24 mouse cellular contexts compared by ENCODE assay signal in genomic region chr17:65763221-65763620, GRCm38 (mm10). TPM values are rescaled to one million over a fixed set of nuclear protein-coding genes. Genes with fewer than 3 reads are reported as not detected.
"Had no signal": no experiment of that assay in that cellular context is flagged by ENCODE, and none has a peak within 500 bp of the region (broad histone marks: within the 10 kb centered on the region; RNA-seq: fewer than 3 reads in every experiment).

No protein-coding gene starts in this region.

- H3K27ac ChIP-seq: embryonic facial prominence, embryonic 10.5 days; embryonic facial prominence, embryonic 12.5 days; embryonic facial prominence, embryonic 13.5 days; embryonic facial prominence, embryonic 15.5 days; forebrain, embryonic 10.5 days; forebrain, embryonic 12.5 days; forebrain, embryonic 13.5 days; forebrain, embryonic 15.5 days; gastrocnemius, adult 2 months; heart, adult 2 months had no signal

- H3K9ac ChIP-seq: embryonic facial prominence, embryonic 12.5 days; embryonic facial prominence, embryonic 13.5 days; embryonic facial prominence, embryonic 15.5 days; forebrain, embryonic 12.5 days; forebrain, embryonic 13.5 days; forebrain, embryonic 15.5 days; forebrain, postnatal 0 days had no signal

- H3K9me3 ChIP-seq: embryonic facial prominence, embryonic 10.5 days; embryonic facial prominence, embryonic 12.5 days; embryonic facial prominence, embryonic 13.5 days; embryonic facial prominence, embryonic 15.5 days; forebrain, embryonic 15.5 days had no signal

- DNase-seq: cerebellum, adult 8-10 months; cerebellum, adult 9-10 months; cerebellum, adult 9-11 months; cerebellum, postnatal 10 days; cerebellum, postnatal 14 days; cerebellum, postnatal 25 days; cerebellum, postnatal 36 days; embryo, embryonic 11 days; forebrain, postnatal 0 days; gastrocnemius, adult 2 months; gastrocnemius, postnatal 10 days; gastrocnemius, postnatal 14 days; gastrocnemius, postnatal 25 days; gastrocnemius, postnatal 36 days; heart, adult 2 months had no signal

- H3K36me3 ChIP-seq: embryonic facial prominence, embryonic 12.5 days had no signal

- H3K4me3 ChIP-seq: embryonic facial prominence, embryonic 10.5 days; embryonic facial prominence, embryonic 12.5 days; embryonic facial prominence, embryonic 13.5 days; embryonic facial prominence, embryonic 15.5 days; erythroblast, embryonic 14.5 days; forebrain, embryonic 10.5 days; forebrain, embryonic 12.5 days; forebrain, embryonic 13.5 days; forebrain, embryonic 15.5 days; gastrocnemius, adult 2 months; heart, adult 2 months had no signal

- H3K27me3 ChIP-seq: embryonic facial prominence, embryonic 12.5 days; embryonic facial prominence, embryonic 13.5 days; embryonic facial prominence, embryonic 15.5 days; forebrain, embryonic 12.5 days; forebrain, embryonic 13.5 days; forebrain, embryonic 15.5 days had no signal

RNA-seq across cellular contexts. Expression of gene Rab31, which starts 9.3 kb away (rescaled TPM):
- polyA plus RNA-seq: erythroblast, embryonic 14.5 days had no signal
